Mouse (Mus musculus): ENCODE results near the gene Plk5.
A peak's percentile ranks its signal among the peaks of the same experiment; 100 is the strongest.

Plk5 gene

GRCm38 (mm10) chr10:80357336-80357735 is 1.1 kb downstream of the Plk5 start:
- DNase-seq (ENCODE audit: low read depth): no peak

- DNase-seq (ENCODE audit: low read depth): no peak
Observed at GRCm38 (mm10) chr10:80357994-80358639, 1.9 kb downstream of the Plk5 start.

GRCm38 (mm10) chr10:80363734-80364133 is 7.5 kb downstream of the Plk5 start:
- no peak for DNase-seq (ENCODE audit: low read depth)

DNA sequence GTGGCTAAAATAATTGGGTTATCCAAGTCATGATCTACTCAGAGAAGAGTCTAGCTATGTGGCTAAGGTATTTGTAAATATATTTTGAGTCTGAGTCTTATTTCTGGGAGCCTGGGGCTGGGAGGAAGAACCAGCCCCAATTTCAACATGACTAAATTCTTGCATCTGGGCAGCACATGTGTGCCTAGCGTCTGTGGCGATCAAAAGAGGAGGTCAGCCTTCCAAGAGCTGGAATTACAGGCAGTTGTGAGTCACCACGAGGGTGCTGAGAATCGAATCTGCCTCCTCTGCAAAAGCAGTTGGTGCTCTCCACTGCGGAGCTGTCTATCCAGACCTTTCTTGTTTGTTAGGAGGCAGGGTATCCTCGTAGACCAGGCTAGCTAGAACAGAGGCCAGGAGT is 9.5 kb downstream of the Plk5 start:
- DNase-seq (ENCODE audit: low read depth): no peak

GRCm38 (mm10) chr10:80367954-80368353 is 11.7 kb downstream of the Plk5 start:
- DNase-seq (ENCODE audit: low read depth): no peak

DNA sequence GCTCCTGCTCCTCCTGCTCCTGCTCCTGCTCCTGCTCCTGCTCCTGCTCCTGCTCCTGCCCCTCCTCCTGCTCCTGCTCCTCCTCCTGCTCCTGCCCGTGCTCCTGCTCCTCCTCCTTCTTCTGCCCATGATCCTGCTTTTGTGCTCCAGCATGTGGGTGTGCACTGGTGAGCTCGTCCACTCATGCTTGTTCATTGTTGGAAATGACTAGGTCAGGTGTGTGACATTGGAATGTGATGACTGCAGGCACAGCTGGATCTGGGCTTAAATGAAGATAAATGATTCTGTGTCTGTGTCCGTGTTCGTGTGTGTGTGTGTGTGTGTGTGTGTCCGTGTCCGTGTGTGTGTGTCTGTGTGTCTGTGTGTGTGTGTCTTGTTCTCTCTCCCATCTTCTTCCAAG is 12.1 kb downstream of the Plk5 start:
- no peak for DNase-seq (ENCODE audit: low read depth)

DNA sequence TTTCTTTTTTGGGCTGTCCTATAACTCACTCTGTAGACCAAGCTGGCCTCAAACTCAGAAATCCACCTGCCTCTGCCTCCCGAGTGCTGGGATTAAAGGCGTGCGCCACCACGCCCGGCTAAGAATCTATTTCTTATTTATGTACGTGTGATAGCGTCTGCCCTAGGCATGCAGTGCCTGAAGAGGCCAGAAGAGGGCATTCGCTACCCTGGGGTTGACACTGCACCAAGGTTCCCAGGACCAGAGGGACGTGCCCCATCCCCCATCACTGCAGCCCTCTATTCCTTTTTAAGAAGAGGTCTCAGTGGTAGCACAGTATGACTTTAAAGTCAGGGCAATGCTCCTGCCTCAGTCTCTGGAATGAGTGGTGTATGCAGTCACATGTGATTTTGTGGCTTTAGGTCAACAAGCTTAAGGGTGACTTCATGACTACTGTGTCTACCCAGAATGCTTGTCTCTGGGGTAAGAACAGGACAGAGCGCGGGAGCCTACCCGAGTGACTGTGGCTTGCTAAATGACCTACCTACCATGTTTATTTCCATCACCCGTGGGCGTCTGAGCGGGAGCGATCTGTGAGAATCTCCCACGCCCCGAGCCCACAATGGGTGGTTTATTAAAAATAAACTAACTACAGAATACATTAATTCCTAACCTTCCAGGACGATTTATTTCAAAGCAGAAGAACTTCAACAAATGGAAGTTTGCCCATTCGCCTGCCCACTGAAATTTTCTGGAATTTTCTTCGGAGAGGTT is 13.9 kb downstream of the Plk5 start:
- DNase-seq (ENCODE audit: low read depth): no peak

DNA sequence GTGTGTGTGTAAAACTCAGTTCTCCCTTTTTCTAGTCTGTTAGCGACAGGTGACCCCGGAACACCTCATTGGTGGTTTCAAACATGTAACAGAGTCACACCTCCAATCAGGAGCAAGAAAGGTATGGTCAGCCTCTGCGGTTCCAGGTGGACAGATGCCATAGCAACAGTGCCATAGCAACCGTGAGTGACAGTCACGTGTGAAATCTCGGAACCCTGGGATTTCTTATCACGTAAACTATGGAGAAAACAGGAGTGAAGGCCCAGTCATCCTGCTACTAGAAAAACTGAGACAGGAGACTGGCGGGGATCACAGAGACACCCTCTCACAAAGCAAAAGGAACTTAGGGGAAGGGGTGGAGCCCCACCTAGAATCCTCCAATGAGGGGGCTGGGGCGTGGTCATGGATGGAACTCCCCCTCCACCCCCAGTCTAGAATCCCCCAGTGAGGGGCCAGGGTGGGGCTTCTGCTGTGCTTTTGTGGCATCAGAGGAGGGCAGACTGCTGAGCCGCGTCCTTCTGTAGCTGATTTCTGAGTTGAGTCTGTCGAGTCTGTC is 15.2 kb downstream of the Plk5 start:
- peak; percentile 57 for DNase-seq (ENCODE audit: low read depth)

- DNase-seq (ENCODE audit: low read depth): no peak
Observed at GRCm38 (mm10) chr10:80371983-80372382, 15.7 kb downstream of the Plk5 start.

- DNase-seq (ENCODE audit: low read depth): no peak
Observed at GRCm38 (mm10) chr10:80372706-80373105, 16.4 kb downstream of the Plk5 start.

DNA sequence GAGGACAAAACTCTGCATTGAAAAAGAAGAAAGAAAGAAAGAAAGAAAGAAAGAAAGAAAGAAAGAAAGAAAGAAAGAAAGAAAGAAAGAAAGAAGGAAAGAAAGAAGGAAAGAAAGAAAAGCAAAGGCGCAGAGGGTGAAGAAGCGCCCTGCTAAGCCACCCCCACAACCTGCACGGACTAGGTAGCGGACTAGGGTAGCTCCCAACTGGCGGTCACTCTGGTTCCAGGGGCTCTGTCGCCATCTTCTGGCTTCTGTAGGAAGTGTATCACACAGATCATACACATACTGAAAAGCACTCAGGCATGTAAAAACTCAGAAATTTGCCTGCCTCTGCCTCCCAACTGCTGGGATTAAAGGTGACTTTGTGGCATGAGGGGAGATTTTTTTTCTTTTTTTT is 17.8 kb downstream of the Plk5 start:
- no peak for DNase-seq (ENCODE audit: low read depth)

- peak; percentile 65 for DNase-seq (ENCODE audit: low read depth)
Observed at GRCm38 (mm10) chr10:80376160-80376559, 19.9 kb downstream of the Plk5 start.

DNA sequence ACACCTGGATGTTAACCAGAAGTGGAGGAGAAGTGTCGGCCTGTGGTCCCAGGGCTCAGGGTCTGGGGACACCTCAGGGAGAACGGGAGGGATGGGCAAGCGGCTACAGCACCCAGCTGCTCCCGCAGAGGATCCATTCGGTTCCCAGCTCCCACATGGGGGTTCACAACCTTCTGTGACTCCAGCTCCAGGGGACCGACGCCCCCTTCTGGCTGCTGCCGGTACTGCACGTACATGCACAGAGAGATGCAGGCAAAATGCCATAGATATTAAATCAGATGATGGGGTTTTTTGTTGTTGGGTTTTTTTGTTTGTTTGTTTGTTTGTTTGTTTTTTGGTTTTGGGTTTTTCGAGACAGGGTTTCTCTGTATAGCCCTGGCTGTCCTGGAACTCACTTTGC is 21.5 kb downstream of the Plk5 start:
- no peak for DNase-seq (ENCODE audit: low read depth)

DNA sequence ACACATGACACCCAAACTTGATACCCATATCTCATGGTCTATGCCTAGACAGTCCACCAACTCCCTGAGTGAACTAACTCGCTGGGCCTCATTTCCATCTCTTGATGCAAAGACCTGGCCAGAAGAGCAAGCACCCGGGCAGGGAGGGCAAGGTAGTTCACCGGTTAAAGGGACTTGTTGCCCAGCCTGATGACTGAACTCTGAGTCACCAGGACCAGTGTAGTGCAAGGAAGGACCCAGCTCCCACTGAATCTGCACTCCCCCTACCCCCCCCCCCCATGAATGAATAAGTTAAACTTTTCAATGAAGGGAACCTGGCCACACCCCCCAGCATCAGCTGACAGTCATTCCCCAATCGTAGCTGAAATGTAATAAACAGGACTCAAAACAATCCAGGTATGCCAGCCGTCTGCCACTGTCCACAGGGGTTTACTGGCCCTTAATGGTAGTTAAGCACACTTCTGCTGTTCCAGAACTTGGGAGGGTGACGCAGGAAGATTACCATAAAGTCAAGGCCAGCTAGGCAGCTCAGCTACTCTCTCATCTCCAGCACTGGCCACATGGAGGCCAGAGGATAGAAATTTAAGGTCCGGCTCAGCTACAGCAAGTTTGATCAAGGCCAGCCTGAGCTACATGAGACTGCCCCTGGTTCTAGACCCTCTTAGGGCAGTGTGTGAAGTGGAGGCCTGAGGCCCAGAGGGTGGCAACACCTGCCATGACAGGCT is 26.5 kb downstream of the Plk5 start:
- no peak for DNase-seq (ENCODE audit: low read depth)

GRCm38 (mm10) chr10:80383431-80383830 is 27.2 kb downstream of the Plk5 start:
- no peak for DNase-seq (ENCODE audit: low read depth)

GRCm38 (mm10) chr10:80384115-80384639 is 27.9 kb downstream of the Plk5 start:
- no peak for DNase-seq (ENCODE audit: low read depth)

GRCm38 (mm10) chr10:80384709-80385108 is 28.4 kb downstream of the Plk5 start:
- no peak for DNase-seq (ENCODE audit: low read depth)

DNA sequence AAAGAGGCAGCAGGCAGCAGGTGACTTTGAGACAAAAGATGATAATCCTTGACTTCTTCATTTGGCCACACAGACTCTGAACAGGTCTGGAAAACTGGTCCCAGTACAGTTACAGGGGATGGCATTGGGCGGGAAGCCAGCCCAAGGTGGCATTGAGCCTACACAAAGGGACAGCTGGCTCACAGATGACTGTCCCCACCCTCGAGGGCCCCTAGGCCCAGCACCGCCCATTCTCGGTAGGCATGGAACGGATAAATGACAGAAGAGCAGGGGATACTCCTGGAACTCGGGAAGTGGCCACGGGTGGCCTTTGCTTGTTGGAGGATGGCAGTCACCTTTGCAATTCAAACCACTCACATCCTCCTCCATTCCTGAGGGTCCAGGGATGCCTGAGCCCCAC is 29.1 kb downstream of the Plk5 start:
- no peak for DNase-seq (ENCODE audit: low read depth)

DNA sequence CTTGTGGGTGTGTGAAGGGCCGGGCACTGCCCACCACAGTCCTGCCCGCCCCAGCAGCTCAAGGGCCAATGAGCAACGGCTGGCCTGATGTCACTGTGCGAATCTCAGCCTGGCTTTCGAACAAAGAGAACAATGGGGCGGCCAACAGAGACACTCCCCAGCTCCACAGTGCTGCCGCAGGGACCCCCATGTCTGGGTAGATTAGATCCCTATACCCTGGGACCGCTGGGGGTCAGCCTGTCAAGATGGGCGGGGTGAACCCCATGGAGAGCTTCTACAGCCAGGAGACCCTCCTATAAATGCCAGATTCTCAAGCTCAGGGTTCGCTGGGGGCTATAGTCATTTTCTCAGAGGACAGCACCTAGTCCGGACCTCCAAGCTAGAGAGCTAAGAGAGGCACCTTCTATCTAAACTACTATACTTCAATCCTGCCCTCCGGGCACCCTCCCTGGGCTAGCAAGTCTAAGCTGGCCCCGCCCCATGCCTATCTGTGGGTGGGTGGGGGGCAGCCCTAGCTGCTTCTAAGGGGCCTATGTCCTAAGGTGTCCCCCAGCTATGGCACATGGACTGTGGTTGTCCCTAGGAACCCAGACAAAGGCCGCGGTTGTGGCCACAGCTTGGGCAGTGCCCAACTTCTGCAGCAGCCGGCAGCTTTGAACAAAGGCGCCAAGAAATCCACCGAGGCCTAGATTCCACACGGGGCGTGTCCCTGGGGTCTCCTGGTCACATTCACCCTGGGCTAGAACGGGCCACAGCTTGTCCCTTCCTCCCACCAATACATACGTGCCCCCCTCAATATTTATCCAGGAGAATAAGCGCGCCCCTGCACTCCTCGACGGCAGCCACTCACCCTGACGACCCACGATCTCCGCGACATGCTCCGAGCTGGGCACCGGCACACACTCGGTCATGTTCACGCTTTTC is 29.8 kb downstream of the Plk5 start:
- no peak for DNase-seq (ENCODE audit: low read depth)

GRCm38 (mm10) chr10:80386735-80387471 is 30.6 kb downstream of the Plk5 start:
- no peak for DNase-seq (ENCODE audit: low read depth)

DNA sequence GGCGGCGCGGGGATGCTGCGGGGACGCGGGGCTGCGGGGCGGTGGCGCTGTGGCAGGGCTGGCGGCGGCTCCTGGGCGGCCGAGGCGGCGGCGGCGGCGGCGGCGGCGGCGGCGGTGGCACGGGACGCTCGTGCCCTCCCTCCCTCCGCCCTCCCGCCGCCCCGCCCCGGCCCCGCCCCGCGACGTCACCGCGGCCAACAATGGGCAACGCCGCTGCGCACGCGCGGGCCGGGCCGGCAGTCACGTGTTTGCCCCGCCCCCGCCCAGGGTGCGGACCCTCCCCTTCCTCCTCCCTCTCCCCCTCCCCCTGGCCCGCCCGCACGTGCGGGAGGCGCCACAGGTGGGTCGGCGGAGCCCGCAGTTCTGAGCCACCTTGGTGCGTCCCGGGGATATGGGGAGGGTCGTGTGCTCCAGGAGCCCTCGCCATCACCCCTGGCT is 31.3 kb downstream of the Plk5 start, which contains the start of gene Mex3d:
Gene Mex3d (minus strand): TSS at position 138 of the 438 bp plus-strand sequence.
- no peak for DNase-seq (ENCODE audit: low read depth)

Data from fibroblast of lung, adult 2 months (primary cell).